Mouse (Mus musculus): ENCODE data around the gene Zdhhc17.

The Zdhhc17 gene

DNA sequence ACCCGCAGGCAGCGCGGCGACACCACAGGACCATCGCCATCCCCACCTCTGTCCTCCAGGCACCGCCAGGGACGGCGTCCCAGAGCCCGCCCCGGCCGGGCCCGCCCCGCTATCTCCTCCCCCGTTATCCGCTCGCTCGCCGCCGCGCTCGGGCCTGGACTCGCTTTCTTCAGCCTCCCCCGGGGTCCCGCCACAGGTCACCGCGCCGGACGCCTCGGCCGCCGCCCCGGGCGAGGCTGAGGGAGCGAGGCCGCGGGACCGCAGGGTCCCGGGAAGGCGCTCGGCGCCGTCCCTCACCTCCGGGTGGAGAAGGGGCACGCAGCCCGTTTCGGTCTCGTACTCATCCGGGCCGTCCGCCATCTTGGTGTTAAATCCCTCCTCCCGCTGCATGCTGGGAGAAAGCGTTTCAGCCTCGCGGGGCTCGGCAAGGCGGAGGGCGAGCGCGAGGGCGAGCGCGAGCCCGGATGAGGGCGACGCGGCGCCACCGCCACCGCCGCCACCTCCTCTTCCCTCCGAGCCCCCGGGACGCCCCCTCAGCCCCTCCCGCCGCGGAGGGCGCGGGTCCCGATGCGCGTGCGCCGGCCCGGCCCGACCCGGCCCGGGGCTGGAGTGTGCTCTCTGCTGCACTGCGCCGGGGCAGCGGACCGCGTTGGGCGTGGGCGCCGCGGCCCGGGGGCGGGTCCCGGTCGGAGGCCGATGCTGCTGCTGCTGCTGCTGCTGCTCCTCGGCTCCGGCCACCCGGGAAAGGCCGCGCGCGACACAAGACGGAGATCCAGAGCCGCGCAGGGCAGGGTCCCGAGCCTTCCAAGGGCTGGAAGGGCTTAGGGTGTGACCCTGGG is at the start of gene Zdhhc17:
Zdhhc17 (minus strand) TSS at position 500 of the 839 bp plus-strand sequence.
- in situ Hi-C loops (cut with MboI; ENCODE audit: low sequenced_read_pairs): loop anchor here (10.0 kb wide), 1 partner anchor 95 kb away; no protein-coding TSS in a partner anchor

DNA sequence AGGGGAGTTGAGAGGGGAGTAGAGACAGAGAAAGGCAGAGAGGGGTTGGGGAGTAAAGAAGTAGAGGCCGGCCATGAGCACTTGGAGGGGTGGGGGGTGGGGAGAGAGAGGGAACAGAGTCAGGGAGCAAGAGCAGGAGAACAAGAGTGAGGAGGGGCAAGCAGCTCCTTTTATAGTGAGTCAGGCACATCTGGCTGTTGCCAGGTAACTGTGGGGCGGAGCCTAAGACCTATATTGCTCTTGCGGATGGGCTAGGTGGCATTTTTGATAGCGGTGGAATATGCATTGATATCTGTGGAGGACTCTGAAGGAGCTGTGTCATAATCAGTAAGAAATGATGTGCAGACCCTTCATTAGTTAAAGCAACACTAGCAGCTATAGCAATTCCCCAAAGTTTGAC is 45.8 kb upstream of the Zdhhc17 start:
- in situ Hi-C loops (cut with MboI; ENCODE audit: low sequenced_read_pairs): no loop called here

DNA sequence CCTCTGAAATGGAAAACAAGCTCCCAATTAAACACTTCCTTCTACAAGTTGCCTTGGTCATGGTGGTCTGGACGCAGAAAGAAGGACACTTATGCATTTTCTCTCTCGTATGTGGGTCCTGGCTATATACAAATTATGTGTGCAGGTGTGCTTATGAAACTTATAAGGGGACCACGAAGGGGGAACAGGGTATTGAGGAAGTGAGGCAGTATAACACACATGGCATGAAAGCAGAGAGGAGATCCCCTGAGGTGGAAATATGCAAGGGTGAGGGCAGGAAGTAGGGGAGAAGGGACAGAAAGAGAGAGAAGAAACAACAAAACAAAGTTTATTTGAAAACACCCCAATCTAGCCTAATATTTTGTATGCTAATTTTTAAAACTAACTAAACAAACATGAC is 41.7 kb upstream of the Zdhhc17 start:
- in situ Hi-C loops (cut with MboI; ENCODE audit: low sequenced_read_pairs): no loop called here

DNA sequence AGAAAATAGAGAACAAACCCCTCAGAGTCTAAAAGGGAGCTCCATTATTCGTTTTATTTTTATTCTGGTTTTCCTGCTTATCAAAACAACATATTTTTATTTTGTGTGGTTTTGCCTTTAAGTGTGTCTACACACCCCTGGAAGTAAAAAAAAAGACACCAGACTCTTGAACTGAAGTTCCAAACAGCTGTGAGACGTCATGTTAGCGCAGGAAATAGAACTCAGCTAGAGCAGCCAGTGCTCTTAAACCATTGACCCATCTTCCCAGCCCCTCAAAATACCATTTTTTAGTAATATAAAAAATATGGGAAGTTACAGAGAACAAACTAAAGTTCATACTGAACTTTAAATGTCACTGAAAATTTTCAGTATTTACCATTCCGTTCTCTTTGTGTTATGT is 40.6 kb upstream of the Zdhhc17 start:
- in situ Hi-C loops (cut with MboI; ENCODE audit: low sequenced_read_pairs): no loop called here

DNA sequence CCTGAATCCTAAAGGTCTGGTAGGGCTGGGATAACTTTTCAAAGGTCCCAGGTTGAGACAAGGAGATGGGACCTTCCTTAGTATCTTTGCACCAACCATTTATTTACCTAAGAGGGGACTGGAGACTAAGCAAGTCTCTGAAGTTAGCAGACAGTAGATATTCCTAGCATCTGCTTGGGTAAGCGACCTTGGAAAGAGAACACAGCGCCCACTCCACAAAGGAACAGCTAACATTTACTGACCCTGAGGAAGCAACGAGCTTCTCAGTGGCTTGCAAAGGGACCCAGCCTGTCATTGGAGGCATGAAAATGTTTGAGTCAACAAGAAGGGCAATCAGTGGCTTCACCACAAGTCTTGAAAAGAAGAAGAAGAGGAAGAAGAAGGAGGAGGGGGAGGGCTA is 40.1 kb upstream of the Zdhhc17 start:
- in situ Hi-C loops (cut with MboI; ENCODE audit: low sequenced_read_pairs): no loop called here

DNA sequence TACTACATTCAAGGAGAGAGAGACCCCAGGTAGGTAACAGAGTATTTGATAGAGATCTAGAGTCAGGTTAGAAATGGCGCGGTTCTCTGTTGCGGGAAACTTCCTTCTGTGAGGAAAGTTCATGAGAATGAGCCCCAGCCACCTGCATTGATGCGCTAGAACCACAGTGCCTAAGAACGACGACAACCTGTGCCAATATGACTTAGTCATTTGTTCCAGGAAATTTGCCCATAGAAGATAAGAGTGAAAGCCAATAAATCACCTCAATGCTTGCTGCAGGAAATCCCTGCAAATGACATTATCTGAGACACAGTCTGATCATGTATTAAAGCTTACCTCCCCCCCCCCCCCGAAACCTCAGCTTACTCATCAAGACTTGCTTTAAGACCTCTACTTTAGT is 38.0 kb upstream of the Zdhhc17 start:
- in situ Hi-C loops (cut with MboI; ENCODE audit: low sequenced_read_pairs): no loop called here

DNA sequence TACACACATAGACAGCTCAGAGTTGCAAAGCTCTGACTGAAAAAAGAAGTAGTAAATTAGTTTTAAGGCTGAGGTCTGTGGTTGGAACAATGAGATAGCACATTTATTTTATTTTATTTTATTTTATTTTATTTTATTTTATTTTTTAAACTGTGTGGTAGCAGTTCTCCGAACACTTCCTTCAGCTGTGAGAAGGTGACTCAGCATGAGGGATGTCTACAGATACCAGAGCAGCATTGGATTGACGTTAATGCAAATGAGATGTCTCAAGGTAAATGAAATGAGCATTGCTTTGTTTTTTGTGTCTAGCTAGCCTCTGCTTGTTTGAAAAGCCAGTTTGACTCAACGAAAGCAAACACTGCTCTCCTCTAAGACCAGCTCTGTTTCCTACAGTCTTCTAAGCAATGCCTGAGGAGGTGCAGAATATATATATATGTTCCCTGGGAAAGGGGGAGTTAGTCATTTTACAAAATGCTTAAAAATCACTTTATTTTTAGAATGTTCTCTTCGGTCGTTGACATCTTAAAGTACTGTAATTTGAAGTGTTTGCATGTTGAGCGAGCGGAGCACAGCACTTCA is 30.2 kb upstream of the Zdhhc17 start:
- in situ Hi-C loops (cut with MboI; ENCODE audit: low sequenced_read_pairs): no loop called here

DNA sequence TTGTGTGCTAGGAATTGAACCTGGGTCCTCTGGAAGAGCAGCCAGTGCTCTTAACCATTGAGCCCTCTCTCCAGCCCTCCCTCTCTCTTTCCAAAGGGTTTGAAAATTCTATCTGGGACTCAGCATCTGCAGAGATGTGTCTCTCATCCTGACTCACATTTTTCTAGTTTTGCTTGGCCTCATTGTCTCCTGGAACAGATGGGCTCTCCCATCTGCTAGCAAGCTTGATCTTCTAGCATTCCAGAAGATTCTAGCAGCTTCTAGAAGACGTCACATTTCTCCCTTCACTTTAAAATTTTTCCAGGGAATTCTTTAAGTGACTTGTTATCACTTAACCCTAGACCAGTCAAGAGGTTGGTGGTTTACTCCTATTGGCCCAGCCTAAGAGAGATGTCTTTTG is 26.9 kb upstream of the Zdhhc17 start:
- in situ Hi-C loops (cut with MboI; ENCODE audit: low sequenced_read_pairs): no loop called here

DNA sequence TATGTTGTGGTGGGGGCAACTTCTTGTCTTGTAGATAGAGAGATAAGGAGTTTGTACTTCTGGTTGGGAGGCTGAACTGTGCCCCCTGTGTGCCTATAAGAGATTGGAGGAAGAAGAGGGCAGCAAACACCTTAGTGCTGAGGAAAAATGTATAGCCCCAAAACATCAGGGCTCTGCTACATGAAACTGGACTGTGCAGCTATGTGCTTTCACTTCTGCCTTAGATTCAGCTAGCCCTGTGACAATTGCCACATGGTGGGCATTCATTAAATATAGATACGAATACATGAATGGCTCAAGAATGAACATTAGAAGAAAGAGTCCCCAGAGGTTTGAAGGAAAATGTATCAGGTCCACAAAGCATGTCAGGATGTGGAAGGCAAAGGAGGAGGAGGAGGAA is 25.2 kb upstream of the Zdhhc17 start:
- in situ Hi-C loops (cut with MboI; ENCODE audit: low sequenced_read_pairs): no loop called here

DNA sequence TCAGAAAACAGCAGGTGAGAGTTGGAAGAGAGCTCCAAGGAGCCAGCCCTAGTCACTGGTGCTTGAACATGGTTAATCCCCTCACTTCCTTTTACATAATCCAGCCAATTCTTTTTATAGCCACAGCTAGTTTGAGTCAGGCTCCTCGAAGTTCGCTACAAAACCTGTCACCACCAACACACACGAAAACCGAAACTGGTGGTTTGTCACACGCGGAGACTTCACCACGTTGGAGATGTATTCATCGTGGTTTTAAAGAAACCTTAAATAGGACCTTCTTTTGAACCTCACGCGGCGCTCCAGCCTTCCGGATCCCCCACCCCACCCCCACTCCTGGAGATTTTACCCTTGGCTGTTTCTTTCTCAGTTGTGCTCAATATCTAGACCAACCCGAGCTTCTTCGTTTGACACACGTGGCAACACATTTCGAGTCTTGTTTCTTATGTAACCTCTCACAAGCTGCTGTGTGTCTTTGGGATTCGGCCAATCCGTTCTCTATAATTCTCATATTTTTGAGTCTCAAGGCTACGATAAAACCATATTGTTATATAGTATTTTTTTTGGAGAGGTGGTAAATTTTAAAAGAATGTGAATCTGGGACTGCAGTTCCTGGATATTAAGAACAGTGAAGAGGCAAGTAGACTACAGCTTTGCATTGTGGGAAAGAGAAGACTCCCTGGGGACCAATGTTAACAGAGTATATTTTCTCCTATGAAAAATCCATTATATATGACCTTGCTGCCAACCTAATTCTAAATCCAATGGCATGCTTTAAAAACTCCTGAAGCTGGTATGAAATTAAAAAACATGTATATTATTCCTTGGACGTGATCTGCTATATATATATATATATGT is 21.8 kb upstream of the Zdhhc17 start:
- in situ Hi-C loops (cut with MboI; ENCODE audit: low sequenced_read_pairs): no loop called here

DNA sequence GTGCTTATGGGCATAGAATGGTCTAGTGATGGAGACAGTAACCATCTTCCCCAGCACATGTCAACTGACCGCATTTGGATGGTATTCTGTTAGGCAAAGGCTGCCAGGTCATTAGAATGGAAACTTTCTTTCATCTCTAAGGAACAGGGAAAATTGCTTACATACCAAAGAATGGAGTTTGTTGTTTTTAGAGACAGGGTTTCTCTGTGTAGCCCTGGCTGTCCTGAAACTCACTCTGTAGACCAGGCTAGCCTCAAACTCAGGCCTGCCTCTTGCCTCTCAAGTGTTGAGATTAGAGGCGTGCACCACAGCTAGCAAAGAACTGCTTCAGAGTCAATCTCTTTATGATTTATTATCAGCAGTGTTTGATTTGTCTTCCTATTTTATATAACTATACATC is 20.9 kb upstream of the Zdhhc17 start:
- in situ Hi-C loops (cut with MboI; ENCODE audit: low sequenced_read_pairs): no loop called here

DNA sequence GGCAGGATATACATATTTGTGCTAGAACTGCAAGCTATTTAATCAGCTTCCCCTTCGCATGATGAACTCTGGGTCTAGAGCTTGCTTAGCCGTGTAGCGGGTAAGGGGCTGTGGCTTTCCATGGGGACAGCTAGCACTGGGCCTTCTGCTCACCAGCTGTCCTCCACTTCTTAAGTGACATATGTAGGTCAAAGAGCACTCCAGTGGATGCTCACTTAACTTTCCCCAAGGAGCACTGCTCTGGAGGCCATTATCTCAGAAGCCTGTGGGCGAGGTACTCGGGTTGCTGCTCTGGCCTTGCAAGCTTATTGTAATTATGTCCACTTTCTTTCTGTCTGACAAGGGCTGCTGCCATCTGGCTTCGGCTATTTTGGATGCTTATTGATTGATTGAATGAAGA is 16.2 kb upstream of the Zdhhc17 start:
- in situ Hi-C loops (cut with MboI; ENCODE audit: low sequenced_read_pairs): no loop called here

DNA sequence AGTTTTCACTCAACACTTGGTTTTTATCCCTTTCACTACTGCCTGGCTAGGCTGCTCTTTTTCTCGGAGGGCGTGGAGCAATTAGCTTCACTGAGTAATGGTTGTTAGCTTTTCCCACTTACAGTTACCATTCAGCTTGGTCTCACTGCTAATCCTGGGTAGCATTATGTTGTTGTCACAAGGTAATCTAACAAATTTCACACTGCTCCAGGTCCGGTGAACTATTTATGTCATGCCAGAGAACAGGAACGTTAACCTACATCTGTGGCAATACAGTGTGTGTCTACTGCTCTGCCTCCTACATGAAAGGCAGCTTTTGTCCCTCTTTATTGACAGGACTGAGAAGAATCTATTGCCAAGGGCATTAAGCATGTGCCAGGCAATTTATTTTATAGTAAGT is 14.8 kb upstream of the Zdhhc17 start:
- in situ Hi-C loops (cut with MboI; ENCODE audit: low sequenced_read_pairs): no loop called here

DNA sequence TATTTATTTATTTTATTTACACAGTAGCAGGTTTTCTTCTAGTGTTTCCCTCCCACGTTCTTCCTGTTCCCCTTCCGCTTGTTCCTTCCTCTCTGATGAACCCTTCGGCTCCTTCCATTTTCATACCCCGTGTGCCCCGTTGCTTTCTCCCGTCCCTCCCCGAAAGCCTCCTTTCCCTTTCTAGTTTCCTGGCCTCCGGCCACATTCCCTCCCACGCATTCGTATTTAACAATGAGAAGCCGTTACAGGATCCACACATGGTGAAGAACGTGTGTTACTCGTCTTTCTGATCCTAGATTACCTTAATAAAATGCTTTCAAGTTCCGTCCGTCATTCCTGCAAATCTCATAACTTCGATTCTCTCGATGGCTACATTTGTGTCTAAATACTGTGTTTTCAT is 4.5 kb upstream of the Zdhhc17 start:
- in situ Hi-C loops (cut with MboI; ENCODE audit: low sequenced_read_pairs): loop anchor here (10.0 kb wide), 1 partner anchor 90 kb away; no protein-coding TSS in a partner anchor

DNA sequence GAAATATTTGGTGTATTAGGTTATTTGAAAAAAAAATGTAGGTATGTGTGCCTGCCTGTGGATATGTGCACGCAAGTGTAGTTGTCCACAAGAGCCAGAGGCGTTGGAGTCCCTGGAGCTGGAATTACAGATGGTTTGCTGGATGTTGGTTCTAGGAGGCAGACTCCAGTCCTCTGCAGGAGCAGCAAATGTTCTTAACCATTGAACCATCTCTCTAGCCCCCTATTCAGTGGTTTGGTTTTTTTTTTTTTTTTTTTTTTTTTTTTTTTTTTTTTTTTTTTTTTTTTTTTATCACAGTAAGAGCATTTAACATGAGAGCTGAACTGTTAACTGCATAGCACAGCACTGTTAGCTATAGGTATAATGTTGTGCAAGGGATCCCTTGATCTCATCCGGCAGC is 3.3 kb upstream of the Zdhhc17 start:
- in situ Hi-C loops (cut with MboI; ENCODE audit: low sequenced_read_pairs): loop anchor here (10.0 kb wide), 1 partner anchor 92 kb away; no protein-coding TSS in a partner anchor

DNA sequence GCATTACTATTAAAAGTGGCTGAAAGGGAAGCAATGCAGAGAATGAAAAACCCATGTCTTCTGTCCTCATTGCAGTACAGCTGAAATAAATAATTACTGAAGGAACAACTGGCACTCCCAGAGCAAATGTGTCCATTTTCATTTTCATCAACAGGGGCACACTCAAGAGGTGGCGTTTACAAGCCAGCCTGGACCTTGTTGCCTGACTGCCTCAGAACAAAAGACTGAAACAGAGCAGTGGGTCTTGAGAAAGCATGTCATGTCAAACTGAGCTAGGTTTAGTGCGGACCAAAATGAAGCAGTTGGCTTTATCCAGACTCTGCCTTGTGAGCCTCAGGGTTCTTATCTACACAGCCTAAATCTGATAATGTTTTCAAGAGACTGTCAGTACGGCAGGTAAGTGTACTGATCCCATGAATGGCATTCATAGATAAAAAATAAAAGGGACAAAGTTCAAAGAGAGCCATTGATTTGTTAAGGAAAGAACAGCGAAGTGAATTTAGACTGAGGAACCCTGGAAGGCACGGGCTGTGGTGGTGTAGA is 2.6 kb upstream of the Zdhhc17 start:
- in situ Hi-C loops (cut with MboI; ENCODE audit: low sequenced_read_pairs): loop anchor here (10.0 kb wide), 1 partner anchor 92 kb away; no protein-coding TSS in a partner anchor

DNA sequence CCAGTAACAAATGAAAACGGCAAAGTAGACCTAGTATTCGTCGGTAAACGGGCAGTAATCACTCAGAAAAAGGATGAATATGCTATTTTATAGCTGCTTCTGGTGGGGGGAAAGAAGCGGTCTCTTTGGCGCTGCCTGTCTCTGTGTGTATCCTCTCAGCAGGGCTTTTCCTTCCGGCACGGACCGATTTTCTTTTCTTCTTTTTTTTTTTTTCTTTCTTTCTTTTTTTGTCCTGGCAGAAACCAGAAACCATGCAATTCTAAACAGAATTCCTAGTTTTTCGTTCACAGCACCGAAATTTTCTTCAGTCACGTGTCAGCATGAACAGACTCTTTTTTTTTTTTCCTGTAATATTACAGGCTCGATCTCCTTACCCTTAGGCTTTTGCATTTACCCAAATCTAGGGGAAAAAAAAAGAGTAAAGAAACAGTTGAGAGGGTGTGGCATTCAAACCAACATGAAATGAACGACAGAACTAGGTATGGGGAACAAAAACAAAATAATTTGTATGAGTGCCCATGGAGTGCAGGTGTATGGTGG is 1.4 kb upstream of the Zdhhc17 start:
- in situ Hi-C loops (cut with MboI; ENCODE audit: low sequenced_read_pairs): loop anchor here (10.0 kb wide), 1 partner anchor 94 kb away; no protein-coding TSS in a partner anchor

DNA sequence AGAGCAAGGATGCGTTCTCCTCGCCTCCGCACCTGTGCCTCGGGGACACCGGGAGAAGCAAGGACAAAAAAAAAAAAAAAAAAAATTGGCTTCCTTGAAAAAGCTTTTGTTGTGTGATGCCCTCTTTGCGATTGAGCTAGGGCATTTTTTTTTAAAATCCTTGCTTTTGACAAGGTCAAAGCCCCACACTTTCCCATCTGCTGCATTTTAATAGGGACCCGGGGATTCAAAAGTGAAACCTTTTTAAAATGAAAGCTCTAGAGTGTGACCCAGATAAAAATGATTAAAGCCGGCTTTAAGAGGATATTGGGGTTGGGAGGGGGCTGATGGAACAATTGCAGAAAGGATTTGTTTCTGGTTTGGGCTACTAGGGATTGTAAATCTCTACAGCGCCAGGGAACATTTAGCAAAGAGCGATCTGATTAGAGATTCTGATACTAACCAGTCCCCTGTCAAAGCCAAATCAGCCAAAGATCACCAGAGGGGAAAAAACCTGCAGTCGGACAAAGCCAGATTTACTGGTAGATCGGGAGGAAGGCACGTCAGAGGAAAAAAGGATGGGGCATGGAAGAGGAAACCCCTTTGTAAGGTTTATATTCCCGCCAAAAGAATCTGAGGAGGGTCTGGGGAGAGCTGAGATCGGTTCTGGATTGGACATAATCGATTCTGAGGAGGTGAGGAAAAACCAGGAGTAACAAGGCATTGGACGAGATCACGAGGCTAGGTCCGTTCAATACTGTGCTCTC is 713 bp upstream of the Zdhhc17 start:
- in situ Hi-C loops (cut with MboI; ENCODE audit: low sequenced_read_pairs): loop anchor here (10.0 kb wide), 1 partner anchor 94 kb away; no protein-coding TSS in a partner anchor

DNA sequence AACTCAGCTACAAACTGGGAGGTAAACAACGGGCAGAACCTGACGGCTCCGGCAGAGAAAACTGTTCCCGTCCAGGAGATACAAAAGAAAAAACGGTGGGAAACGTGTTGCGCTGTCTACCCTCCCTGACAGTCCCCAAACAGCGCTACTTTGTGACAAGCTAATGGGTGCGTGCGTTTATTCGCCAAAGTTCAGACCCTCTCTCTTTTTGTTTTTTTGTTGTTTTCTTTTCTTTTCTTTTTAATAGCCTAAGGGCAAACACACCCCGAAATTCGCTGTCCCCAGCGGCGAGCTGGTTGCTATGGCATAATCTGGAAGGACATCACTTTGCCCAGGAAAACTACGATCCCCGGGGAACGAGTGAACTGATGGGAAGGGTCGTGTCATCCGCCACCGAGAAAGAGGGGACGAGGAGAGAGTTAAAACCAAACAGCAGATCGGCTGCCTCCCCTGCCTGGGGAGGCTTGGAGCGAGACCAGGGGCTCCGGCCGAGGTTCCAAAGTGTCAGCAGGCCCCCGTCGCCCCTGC is 763 bp downstream of the Zdhhc17 start:
- in situ Hi-C loops (cut with MboI; ENCODE audit: low sequenced_read_pairs): no loop called here

DNA sequence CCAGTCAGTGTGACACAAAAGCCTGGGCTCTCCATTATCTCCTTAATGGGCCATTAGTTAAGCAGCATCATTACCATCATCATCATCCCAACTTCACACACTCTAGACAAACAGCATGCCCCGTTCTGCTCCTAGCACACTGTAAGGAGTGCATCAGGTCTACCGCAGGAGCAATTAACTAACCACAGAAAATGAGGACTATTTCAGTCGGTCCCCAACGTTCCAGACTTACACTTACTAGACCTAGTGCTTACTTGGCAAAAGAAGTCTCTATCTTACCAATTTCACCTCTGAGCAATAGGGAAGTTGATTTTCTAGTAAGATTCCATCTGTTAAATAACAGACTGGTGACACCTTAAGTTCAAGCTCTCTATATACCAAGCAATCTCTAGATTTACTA is 2.3 kb downstream of the Zdhhc17 start:
- in situ Hi-C loops (cut with MboI; ENCODE audit: low sequenced_read_pairs): no loop called here
